Mouse (Mus musculus): Measurements from ENCODE around the gene Cenpx.
"Not testable (repeated sequence)": the region's sequence is repeated elsewhere in the genome, so short reads cannot be mapped to it uniquely, and the experiment has no call there.

The Cenpx gene

DNA sequence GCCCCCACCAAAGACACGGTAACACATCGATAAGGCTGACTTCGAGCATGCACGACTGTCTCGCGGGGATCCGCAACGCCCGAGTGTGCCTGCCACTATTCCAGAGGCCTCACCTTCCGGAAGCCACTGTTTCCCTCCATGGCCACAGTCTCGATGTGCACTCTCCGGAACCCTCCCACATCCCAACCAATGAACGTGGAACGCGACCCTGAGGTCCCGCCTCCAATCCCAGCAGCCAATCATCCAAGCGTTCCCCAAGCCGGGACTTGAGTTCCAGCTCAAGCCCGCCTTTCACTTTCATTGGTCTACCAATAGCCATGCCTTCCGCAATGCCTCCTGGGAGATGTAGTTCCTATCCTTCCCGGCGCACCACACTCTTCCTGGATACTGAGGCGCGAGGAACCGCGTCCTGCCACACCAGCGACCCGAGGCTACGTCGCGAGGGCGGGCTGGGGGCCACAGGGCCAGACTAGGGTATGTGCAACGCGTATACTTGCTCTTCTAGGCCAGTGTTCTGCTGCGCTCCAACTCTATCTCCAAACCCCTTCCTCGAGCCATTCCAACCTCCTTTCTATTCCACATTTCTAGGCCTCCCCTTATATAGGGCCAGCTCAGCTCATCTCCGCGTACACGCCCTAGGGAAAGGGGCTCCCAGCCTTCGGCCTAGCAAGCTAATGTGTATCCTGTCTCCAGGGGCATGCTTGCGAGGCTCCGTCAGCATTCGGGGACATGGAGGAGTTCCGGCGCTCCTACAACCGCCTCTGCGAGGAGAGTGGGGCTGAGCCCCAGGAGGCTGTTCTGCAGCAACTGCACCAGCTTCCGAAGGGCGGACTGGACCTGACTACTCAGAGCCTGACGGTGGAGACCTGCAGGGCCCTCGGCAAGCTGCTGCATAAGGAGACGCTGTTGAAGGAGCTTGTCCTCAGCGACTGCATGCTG lies at the start of gene Cenpx, which contains the start of gene Lrrc45:
Cenpx (minus strand) TSS at position 159 of the 939 bp plus-strand sequence.
Lrrc45 (plus strand) TSS at position 346 of the 939 bp plus-strand sequence.
- in situ Hi-C loops (cut with MboI, MseI) = no loop called here

- in situ Hi-C loops (cut with MboI, MseI) = not testable (repeated sequence)
Observed at GRCm38 (mm10) chr11:120762672-120763041, 49.1 kb upstream of the Cenpx start, which contains the start of gene Hmga1b. Gene Hmga1b, plus strand, starts transcription at chr11:120762794.

DNA sequence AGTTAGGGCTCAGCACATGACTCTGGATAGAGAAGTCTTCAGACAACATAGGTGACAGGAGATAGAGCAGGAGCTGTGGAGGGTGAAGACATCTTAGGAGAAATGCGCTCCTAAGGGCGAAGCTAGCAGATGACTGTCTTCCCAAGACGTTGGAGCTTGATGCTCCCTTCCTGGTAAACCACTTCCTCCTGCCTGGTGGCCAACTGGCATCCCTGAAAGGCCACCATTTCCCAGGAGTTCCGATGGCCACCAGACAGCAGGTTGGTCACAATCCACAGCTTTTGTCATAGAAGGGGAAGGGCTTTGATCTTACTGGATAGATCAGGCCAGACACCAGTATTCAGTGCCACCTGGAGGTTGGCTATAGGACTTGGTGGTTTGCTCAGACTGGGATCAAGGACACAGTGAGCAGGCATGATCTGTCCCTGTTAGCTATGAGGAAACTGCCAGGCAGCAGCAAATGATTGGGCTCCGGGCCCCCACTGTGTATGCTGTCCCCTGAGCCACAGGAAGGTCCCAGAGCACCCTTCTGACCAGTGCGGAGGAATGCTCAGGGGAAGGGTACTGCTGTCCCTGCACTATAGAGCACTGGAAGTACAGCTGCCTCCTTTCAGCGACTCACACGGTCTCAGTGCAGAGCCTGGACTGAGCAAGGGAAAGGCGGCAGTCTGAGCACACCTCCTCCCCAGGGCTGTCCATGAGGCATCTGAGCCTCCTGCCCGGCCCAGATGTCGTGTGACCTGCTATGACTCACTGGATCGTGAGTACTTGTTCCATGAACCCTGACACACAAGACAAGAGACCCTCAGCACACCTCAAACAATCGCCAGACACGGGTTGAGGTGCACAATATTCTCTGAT lies 48.5 kb upstream of the Cenpx start:
- in situ Hi-C loops (cut with MboI, MseI) = no loop called here

DNA sequence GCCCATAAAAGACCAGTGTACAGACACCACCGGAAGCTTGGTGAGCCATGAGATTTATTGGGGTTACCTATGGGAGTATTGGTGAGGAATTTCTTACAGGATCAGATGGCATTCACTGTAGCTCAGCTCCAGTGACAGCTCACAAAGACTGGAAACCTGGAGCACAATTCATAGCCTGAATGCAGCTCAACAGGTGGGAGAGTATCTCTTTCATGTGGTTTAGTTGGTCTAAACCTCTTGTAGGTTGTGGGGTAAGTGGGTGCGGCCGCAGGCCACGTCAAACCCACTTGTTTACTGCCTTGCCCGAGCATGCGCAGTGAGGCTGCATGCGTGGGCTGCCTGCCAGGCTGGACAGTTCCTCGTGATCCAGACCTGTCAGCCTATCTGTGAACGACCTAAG lies 46.7 kb upstream of the Cenpx start:
- in situ Hi-C loops (cut with MboI, MseI) = no loop called here

DNA sequence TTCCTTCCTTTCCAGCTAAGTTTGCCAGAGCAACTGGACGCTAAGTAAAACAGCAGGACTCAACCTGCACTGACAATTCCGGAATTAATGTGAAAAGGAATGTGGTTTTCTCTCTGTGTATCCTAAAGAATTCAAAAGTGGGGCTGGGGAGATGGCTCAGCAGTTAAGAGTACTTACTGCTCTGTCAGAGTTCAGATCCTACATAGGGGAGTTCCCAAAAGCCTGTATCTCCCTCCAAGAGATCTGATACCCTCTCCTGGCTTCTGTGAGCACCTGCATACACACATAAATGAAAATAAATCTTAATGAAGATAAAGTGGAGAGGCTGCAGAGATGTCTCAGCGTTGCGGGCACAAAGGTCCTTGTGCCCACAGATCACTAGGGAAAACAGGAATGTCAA lies 38.1 kb upstream of the Cenpx start:
- in situ Hi-C loops (cut with MboI, MseI) = no loop called here

- in situ Hi-C loops (cut with MboI, MseI) = no loop called here
Observed at GRCm38 (mm10) chr11:120749430-120749829, 35.9 kb upstream of the Cenpx start.

- in situ Hi-C loops (cut with MboI, MseI) = no loop called here
Observed at GRCm38 (mm10) chr11:120747974-120748373, 34.4 kb upstream of the Cenpx start.

GRCm38 (mm10) chr11:120744121-120744701 lies 30.7 kb upstream of the Cenpx start:
- in situ Hi-C loops (cut with MboI, MseI) = no loop called here

- in situ Hi-C loops (cut with MboI, MseI) = no loop called here
Observed at GRCm38 (mm10) chr11:120740981-120741380, 27.4 kb upstream of the Cenpx start.

- in situ Hi-C loops (cut with MboI, MseI) = no loop called here
Observed at GRCm38 (mm10) chr11:120736424-120736823, 22.9 kb upstream of the Cenpx start.

GRCm38 (mm10) chr11:120733521-120733920 lies 20.0 kb upstream of the Cenpx start:
- in situ Hi-C loops (cut with MboI, MseI) = no loop called here

GRCm38 (mm10) chr11:120731858-120732680 lies 18.5 kb upstream of the Cenpx start, which contains the start of gene Cbr2:
Gene Cbr2, minus strand, starts transcription at chr11:120732114.
- in situ Hi-C loops (cut with MboI, MseI) = no loop called here

DNA sequence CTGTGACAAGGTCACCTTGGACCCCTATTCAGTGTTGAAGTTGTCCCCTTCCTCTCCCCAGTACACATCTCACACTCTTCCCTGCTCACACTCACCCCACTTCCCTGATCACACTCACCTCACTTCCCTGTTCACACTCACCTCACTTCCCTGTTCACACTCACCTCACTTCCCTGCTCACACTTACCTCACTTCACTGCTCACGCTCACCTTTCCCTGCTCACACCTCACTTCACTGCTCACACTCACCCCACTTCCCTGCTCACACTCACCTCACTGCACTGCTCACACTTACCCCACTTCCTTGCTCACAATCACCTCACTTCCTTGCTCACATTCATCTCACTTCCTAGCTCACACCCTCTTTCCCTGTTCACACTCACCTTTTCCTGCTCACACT lies 17.9 kb upstream of the Cenpx start:
- in situ Hi-C loops (cut with MboI, MseI) = no loop called here

- in situ Hi-C loops (cut with MboI, MseI) = no loop called here
Observed at GRCm38 (mm10) chr11:120730331-120730870, 16.9 kb upstream of the Cenpx start.

- in situ Hi-C loops (cut with MboI, MseI) = loop anchor here (5.0 kb wide), 1 partner anchor 38 kb away; no protein-coding TSS in a partner anchor
Observed at GRCm38 (mm10) chr11:120729432-120730050, 16.0 kb upstream of the Cenpx start.

DNA sequence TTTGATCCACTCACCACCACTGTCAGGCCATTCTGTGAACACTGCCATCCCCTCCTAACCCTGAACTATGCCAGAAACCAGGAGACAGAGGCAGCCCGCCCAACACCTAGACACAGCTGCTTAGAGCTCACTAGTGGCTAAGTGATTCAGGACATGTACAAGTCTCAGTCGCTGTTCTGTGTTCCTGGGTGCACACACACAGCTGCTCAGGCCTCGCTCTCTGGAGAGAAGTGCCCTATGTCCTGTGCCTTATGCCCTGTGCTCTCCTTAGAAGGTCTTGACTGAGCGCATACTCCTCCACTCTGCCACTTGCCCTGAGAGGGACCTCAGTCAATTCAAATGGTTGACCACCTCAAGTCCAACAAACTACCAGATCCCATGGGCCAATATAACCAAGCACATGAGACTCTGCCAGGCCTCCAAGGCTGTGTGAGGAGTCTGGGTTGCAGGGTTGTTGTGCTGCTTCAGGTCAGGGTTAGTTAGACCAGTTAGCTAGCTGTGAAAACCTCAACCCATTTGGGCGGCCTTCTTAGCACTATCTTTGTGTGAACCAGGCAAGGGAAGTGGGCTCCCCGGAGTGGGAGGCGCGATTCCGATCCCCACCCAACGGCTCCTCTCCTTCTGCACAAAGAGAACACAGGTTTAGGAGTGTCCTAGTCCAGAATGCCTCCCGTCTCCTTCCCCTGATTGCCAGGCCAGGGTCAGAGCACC lies 15.1 kb upstream of the Cenpx start:
- in situ Hi-C loops (cut with MboI, MseI) = loop anchor here (5.0 kb wide), 1 partner anchor 39 kb away; no protein-coding TSS in a partner anchor

DNA sequence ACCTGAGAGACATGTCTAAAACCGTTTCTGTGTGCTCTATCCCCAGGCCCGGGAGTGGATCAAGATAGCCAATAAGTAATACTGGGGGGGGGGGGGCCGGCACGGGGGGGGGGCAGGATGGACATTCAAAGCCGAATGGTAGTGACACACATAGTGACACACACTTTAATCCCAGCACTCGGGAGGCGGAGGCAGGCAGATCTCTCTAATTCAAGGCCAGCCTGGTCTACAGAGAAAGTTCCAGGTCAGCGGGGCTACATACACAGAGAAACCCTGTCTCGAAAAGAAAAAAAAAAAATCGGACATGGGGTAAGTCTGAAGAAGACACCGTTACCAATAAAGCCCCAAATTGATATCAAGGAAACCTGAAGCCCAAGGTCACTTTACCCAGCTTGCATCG lies 14.0 kb upstream of the Cenpx start:
- in situ Hi-C loops (cut with MboI, MseI) = loop anchor here (5.0 kb wide), 1 partner anchor 40 kb away; no protein-coding TSS in a partner anchor

- in situ Hi-C loops (cut with MboI, MseI) = loop anchor here (5.0 kb wide), 1 partner anchor 40 kb away; no protein-coding TSS in a partner anchor
Observed at GRCm38 (mm10) chr11:120727169-120727527, 13.6 kb upstream of the Cenpx start, which contains the start of gene Dcxr. Gene Dcxr, minus strand, starts transcription at chr11:120727281.
